Mouse (Mus musculus): ENCODE measurements around the gene Sdk1. TPM values are rescaled to one million over a fixed set of nuclear protein-coding genes. Genes with fewer than 3 reads are reported as not detected.

Sdk1 gene
- polyA plus RNA-seq, 1 experiment from 2014 or later, result 1.1 TPM

- Histone ChIP-seq H3K36me3 (ENCODE audit: control insufficient read depth, insufficient read depth, low read length) (no peaks in the 10 kb centered on the region), H3K4me2 (ENCODE audit: low read length) (no peak overlapping the region), H3K9me3 (replicated peaks; ENCODE audit: control insufficient read depth, low read length) (no peaks in the 10 kb centered on the region), H3K4me1 (ENCODE audit: control insufficient read depth, insufficient read depth, low read length) (no peaks in the 10 kb centered on the region), H3K27ac (ENCODE audit: low read depth, low read length) (no peak overlapping the region), H3K27me3 (replicated peaks; ENCODE audit: control insufficient read depth, insufficient read depth, low read length) (no peaks in the 10 kb centered on the region), H3K9ac (ENCODE audit: low read length) (no peak overlapping the region), H3K4me3 (ENCODE audit: low read depth, low read length) (no peak overlapping the region)
- DNase-seq (ENCODE audit: low spot score) (no peak), ATAC-seq (no peak)
- WGBS, result 83% methylated on average over 5 of the region's 5 CpGs
Observed at GRCm38 (mm10) chr5:141988685-141989084, 747.4 kb downstream of the Sdk1 start.

GRCm38 (mm10) chr5:141994192-141994591, 752.9 kb downstream of the Sdk1 start:
- Histone ChIP-seq H3K4me2 (ENCODE audit: low read length) (no peak overlapping the region), H3K4me3 (ENCODE audit: low read depth, low read length) (no peak overlapping the region), H3K27me3 (replicated peaks; ENCODE audit: control insufficient read depth, insufficient read depth, low read length) (no peaks in the 10 kb centered on the region), H3K4me1 (ENCODE audit: control insufficient read depth, insufficient read depth, low read length) (no peaks in the 10 kb centered on the region), H3K36me3 (ENCODE audit: control insufficient read depth, insufficient read depth, low read length) (no peaks in the 10 kb centered on the region), H3K27ac (ENCODE audit: low read depth, low read length) (no peak overlapping the region), H3K9ac (ENCODE audit: low read length) (no peak overlapping the region), H3K9me3 (replicated peaks; ENCODE audit: control insufficient read depth, low read length) (no peaks in the 10 kb centered on the region)
- DNase-seq (ENCODE audit: low spot score) (no peak), ATAC-seq (no peak)
- WGBS, result 88% methylated on average over 3 of the region's 3 CpGs

- 82% methylated on average over 1 of the region's 1 CpGs for WGBS
- no peaks in the 10 kb centered on the region for H3K27me3 ChIP-seq (replicated peaks; ENCODE audit: control insufficient read depth, insufficient read depth, low read length)
- no peak overlapping the region for H3K27ac ChIP-seq (ENCODE audit: low read depth, low read length)
- H3K4me3 ChIP-seq (ENCODE audit: low read depth, low read length), result no peak overlapping the region
- H3K36me3 ChIP-seq (ENCODE audit: control insufficient read depth, insufficient read depth, low read length), result no peaks in the 10 kb centered on the region
- H3K9ac ChIP-seq (ENCODE audit: low read length), result no peak overlapping the region
- H3K9me3 ChIP-seq (replicated peaks; ENCODE audit: control insufficient read depth, low read length), result no peaks in the 10 kb centered on the region
- no peak overlapping the region for H3K4me2 ChIP-seq (ENCODE audit: low read length)
- no peak for ATAC-seq
- no peak for DNase-seq (ENCODE audit: low spot score)
- no peaks in the 10 kb centered on the region for H3K4me1 ChIP-seq (ENCODE audit: control insufficient read depth, insufficient read depth, low read length)
Observed at GRCm38 (mm10) chr5:142000247-142000646, 759.0 kb downstream of the Sdk1 start.

GRCm38 (mm10) chr5:142001131-142001530, 759.8 kb downstream of the Sdk1 start:
- ATAC-seq, result no peak
- Histone ChIP-seq H3K4me3 (ENCODE audit: low read depth, low read length) (no peak overlapping the region), H3K4me2 (ENCODE audit: low read length) (no peak overlapping the region), H3K9me3 (replicated peaks; ENCODE audit: control insufficient read depth, low read length) (no peaks in the 10 kb centered on the region), H3K27me3 (replicated peaks; ENCODE audit: control insufficient read depth, insufficient read depth, low read length) (no peaks in the 10 kb centered on the region), H3K4me1 (ENCODE audit: control insufficient read depth, insufficient read depth, low read length) (no peaks in the 10 kb centered on the region), H3K9ac (ENCODE audit: low read length) (no peak overlapping the region), H3K27ac (ENCODE audit: low read depth, low read length) (no peak overlapping the region), H3K36me3 (ENCODE audit: control insufficient read depth, insufficient read depth, low read length) (no peaks in the 10 kb centered on the region)
- WGBS, result 74% methylated on average over 6 of the region's 6 CpGs
- no peak for DNase-seq (ENCODE audit: low spot score)

GRCm38 (mm10) chr5:142001973-142002372, 760.7 kb downstream of the Sdk1 start:
- Histone ChIP-seq H3K4me2 (ENCODE audit: low read length) (no peak overlapping the region), H3K4me3 (ENCODE audit: low read depth, low read length) (no peak overlapping the region), H3K9me3 (replicated peaks; ENCODE audit: control insufficient read depth, low read length) (no peaks in the 10 kb centered on the region), H3K27me3 (replicated peaks; ENCODE audit: control insufficient read depth, insufficient read depth, low read length) (no peaks in the 10 kb centered on the region), H3K9ac (ENCODE audit: low read length) (no peak overlapping the region), H3K4me1 (ENCODE audit: control insufficient read depth, insufficient read depth, low read length) (no peaks in the 10 kb centered on the region), H3K36me3 (ENCODE audit: control insufficient read depth, insufficient read depth, low read length) (no peaks in the 10 kb centered on the region), H3K27ac (ENCODE audit: low read depth, low read length) (no peak overlapping the region)
- WGBS, result 94% methylated on average over 3 of the region's 3 CpGs
- DNase-seq (ENCODE audit: low spot score) (no peak), ATAC-seq (no peak)

- WGBS, result 10% methylated on average over 3 of the region's 3 CpGs
- no peak overlapping the region for H3K4me2 ChIP-seq (ENCODE audit: low read length)
- no peaks in the 10 kb centered on the region for H3K27me3 ChIP-seq (replicated peaks; ENCODE audit: control insufficient read depth, insufficient read depth, low read length)
- H3K27ac ChIP-seq (ENCODE audit: low read depth, low read length), result no peak overlapping the region
- H3K9me3 ChIP-seq (replicated peaks; ENCODE audit: control insufficient read depth, low read length), result no peaks in the 10 kb centered on the region
- no peak overlapping the region for H3K4me3 ChIP-seq (ENCODE audit: low read depth, low read length)
- ATAC-seq (no peak), DNase-seq (ENCODE audit: low spot score) (no peak)
- no peaks in the 10 kb centered on the region for H3K36me3 ChIP-seq (ENCODE audit: control insufficient read depth, insufficient read depth, low read length)
- H3K9ac ChIP-seq (ENCODE audit: low read length), result no peak overlapping the region
- H3K4me1 ChIP-seq (ENCODE audit: control insufficient read depth, insufficient read depth, low read length), result peaks cover 2% of the 10 kb centered on the region; the same call in 1 of the 2 replicates
Observed at GRCm38 (mm10) chr5:142010189-142010588, 768.9 kb downstream of the Sdk1 start.

GRCm38 (mm10) chr5:142017001-142017400, 775.7 kb downstream of the Sdk1 start:
- no peaks in the 10 kb centered on the region for H3K36me3 ChIP-seq (ENCODE audit: control insufficient read depth, insufficient read depth, low read length)
- no peak overlapping the region for H3K27ac ChIP-seq (ENCODE audit: low read depth, low read length)
- ATAC-seq, result no peak
- no peaks in the 10 kb centered on the region for H3K9me3 ChIP-seq (replicated peaks; ENCODE audit: control insufficient read depth, low read length)
- no peak overlapping the region for H3K4me2 ChIP-seq (ENCODE audit: low read length)
- H3K4me3 ChIP-seq (ENCODE audit: low read depth, low read length), result no peak overlapping the region
- H3K4me1 ChIP-seq (ENCODE audit: control insufficient read depth, insufficient read depth, low read length), result no peaks in the 10 kb centered on the region
- DNase-seq (ENCODE audit: low spot score), result no peak
- H3K9ac ChIP-seq (ENCODE audit: low read length), result no peak overlapping the region
- H3K27me3 ChIP-seq (replicated peaks; ENCODE audit: control insufficient read depth, insufficient read depth, low read length), result no peaks in the 10 kb centered on the region
- 74% methylated on average over 7 of the region's 7 CpGs for WGBS

GRCm38 (mm10) chr5:142022877-142023580, 781.7 kb downstream of the Sdk1 start:
- Histone ChIP-seq H3K4me3 (ENCODE audit: low read depth, low read length) (no peak overlapping the region), H3K4me2 (ENCODE audit: low read length) (no peak overlapping the region), H3K36me3 (ENCODE audit: control insufficient read depth, insufficient read depth, low read length) (no peaks in the 10 kb centered on the region), H3K9me3 (replicated peaks; ENCODE audit: control insufficient read depth, low read length) (no peaks in the 10 kb centered on the region), H3K4me1 (ENCODE audit: control insufficient read depth, insufficient read depth, low read length) (no peaks in the 10 kb centered on the region), H3K27ac (ENCODE audit: low read depth, low read length) (no peak overlapping the region), H3K27me3 (replicated peaks; ENCODE audit: control insufficient read depth, insufficient read depth, low read length) (no peaks in the 10 kb centered on the region), H3K9ac (ENCODE audit: low read length) (no peak overlapping the region)
- 60% methylated on average over 4 of the region's 4 CpGs for WGBS
- DNase-seq (ENCODE audit: low spot score), result no peak
- ATAC-seq, result no peak

GRCm38 (mm10) chr5:142024448-142024847, 783.2 kb downstream of the Sdk1 start:
- Histone ChIP-seq H3K4me1 (ENCODE audit: control insufficient read depth, insufficient read depth, low read length) (no peaks in the 10 kb centered on the region), H3K36me3 (ENCODE audit: control insufficient read depth, insufficient read depth, low read length) (no peaks in the 10 kb centered on the region), H3K27ac (ENCODE audit: low read depth, low read length) (no peak overlapping the region), H3K9me3 (replicated peaks; ENCODE audit: control insufficient read depth, low read length) (no peaks in the 10 kb centered on the region), H3K27me3 (replicated peaks; ENCODE audit: control insufficient read depth, insufficient read depth, low read length) (no peaks in the 10 kb centered on the region), H3K9ac (ENCODE audit: low read length) (no peak overlapping the region), H3K4me2 (ENCODE audit: low read length) (no peak overlapping the region), H3K4me3 (ENCODE audit: low read depth, low read length) (no peak overlapping the region)
- ATAC-seq, result no peak
- DNase-seq (ENCODE audit: low spot score), result peak; percentile 5
- 81% methylated on average over 12 of the region's 12 CpGs for WGBS
